Mouse (Mus musculus) CH12.LX (cell line): ENCODE data around the gene Slc35a5. TPM values are rescaled to one million over a fixed set of nuclear protein-coding genes. Genes with fewer than 3 reads are reported as not detected.

Experiments used
- DNase-seq: peaks from one replicate; pipeline ENCODE4 v3.0.0-alpha.2; 2013; ENCODE audit errors: extremely low read depth
- H3K27ac ChIP-seq: 2 replicates; pipeline ENCODE4 v1.5.1; 2012; ENCODE audit warnings: low read depth, mild to moderate bottlenecking, control low read depth, moderate library complexity; ENCODE audit not compliant: insufficient read depth
- H3K27me3 ChIP-seq: replicated peaks from 2 replicates; pipeline ENCODE3; 2012; ENCODE audit warnings: inconsistent platforms
- H3K36me3 ChIP-seq, 2 experiments: replicated peaks in 1 of 2; 2 replicates each; pipeline versions ENCODE3 to v1.6.1; 2012; ENCODE audit warnings: inconsistent platforms in 1 of 2, low read length in 1 of 2, mild to moderate bottlenecking in 1 of 2, mixed read lengths in 1 of 2, moderate library complexity in 1 of 2; ENCODE audit not compliant: control insufficient read depth in 1 of 2, insufficient read depth in 1 of 2
- H3K4me1 ChIP-seq, 2 experiments: 2 replicates each; pipeline ENCODE4 v1.6.1; 2012; ENCODE audit warnings: inconsistent platforms in 1 of 2, moderate library complexity in 1 of 2; ENCODE audit not compliant: insufficient read depth in 2 of 2, control insufficient read depth in 1 of 2
- H3K4me2 ChIP-seq: 2 replicates; pipeline ENCODE4 v1.6.1; 2012; ENCODE audit warnings: low read depth, mild to moderate bottlenecking, control low read depth; ENCODE audit not compliant: poor library complexity, insufficient read depth, severe bottlenecking
- H3K4me3 ChIP-seq, 3 experiments: fragments of 150-350 bp in 1 of 3; sonication (generic) in 1 of 3; replicated peaks in 1 of 3; 2 replicates each; pipeline versions ENCODE3 to v1.5.1; 2011 to 2012; ENCODE audit warnings: low read depth in 2 of 3, low read length in 2 of 3, mild to moderate bottlenecking in 2 of 3, moderate library complexity in 2 of 3, control low read depth in 1 of 3, improper control_type of control experiment in 1 of 3, inconsistent platforms in 1 of 3, mixed read lengths in 1 of 3; ENCODE audit not compliant: poor library complexity in 1 of 3
- H3K79me2 ChIP-seq: replicated peaks from 2 replicates; pipeline ENCODE4 v1.6.1; 2012; ENCODE audit warnings: mild to moderate bottlenecking, moderate library complexity; ENCODE audit not compliant: control insufficient read depth, poor library complexity, insufficient read depth, severe bottlenecking; ENCODE audit errors: extremely low read depth
- H3K9ac ChIP-seq: 2 replicates; pipeline ENCODE4 v1.6.1; 2012; ENCODE audit warnings: low read depth, mild to moderate bottlenecking, control low read depth, moderate library complexity; ENCODE audit not compliant: insufficient read depth
- H3K9me3 ChIP-seq: replicated peaks from 2 replicates; pipeline ENCODE3; 2012; ENCODE audit warnings: low read length, inconsistent platforms, mixed read lengths
- BHLHE40 ChIP-seq: IDR thresholded peaks from 2 replicates; pipeline ENCODE4 v1.6.1; 2011; ENCODE audit warnings: mild to moderate bottlenecking, low read depth, low read length, improper control_type of control experiment
- CHD1 ChIP-seq: IDR thresholded peaks from 2 replicates; pipeline ENCODE4 v1.6.1; 2012; ENCODE audit warnings: low read depth, low read length, improper control_type of control experiment, inconsistent platforms
- E2F4 ChIP-seq: IDR thresholded peaks from 2 replicates; pipeline ENCODE4 v1.6.1; 2011; ENCODE audit warnings: low read depth, low read length, improper control_type of control experiment; ENCODE audit not compliant: insufficient replicate concordance
- EP300 ChIP-seq: IDR thresholded peaks from 2 replicates; pipeline ENCODE4 v1.6.1; 2011; ENCODE audit warnings: low read length, improper control_type of control experiment
- GABPA ChIP-seq: IDR thresholded peaks from 2 replicates; pipeline ENCODE4 v1.6.1; 2012; ENCODE audit warnings: low read depth, low read length, improper control_type of control experiment, inconsistent platforms; ENCODE audit not compliant: insufficient replicate concordance
- HCFC1 ChIP-seq: IDR thresholded peaks from 2 replicates; pipeline ENCODE4 v1.6.1; 2012; ENCODE audit warnings: low read depth, mild to moderate bottlenecking, inconsistent platforms, low read length, improper control_type of control experiment
- JUN ChIP-seq: IDR thresholded peaks from 2 replicates; pipeline ENCODE4 v1.6.1; 2011; ENCODE audit warnings: low read depth, mild to moderate bottlenecking, low read length, improper control_type of control experiment, moderate library complexity; ENCODE audit not compliant: insufficient read depth
- MAFK ChIP-seq: IDR thresholded peaks from 2 replicates; pipeline ENCODE4 v1.6.1; 2011; ENCODE audit warnings: low read length, improper control_type of control experiment; ENCODE audit not compliant: insufficient replicate concordance
- MAX ChIP-seq: IDR thresholded peaks from 2 replicates; pipeline ENCODE4 v1.6.1; 2011; ENCODE audit warnings: low read length, improper control_type of control experiment
- MAZ ChIP-seq: IDR thresholded peaks from 2 replicates; pipeline ENCODE4 v1.6.1; 2012; ENCODE audit warnings: low read depth, mild to moderate bottlenecking, inconsistent platforms, low read length, improper control_type of control experiment, moderate library complexity
- MXI1 ChIP-seq: IDR thresholded peaks from 2 replicates; pipeline ENCODE4 v1.6.1; 2011; ENCODE audit warnings: mild to moderate bottlenecking, low read depth, low read length, improper control_type of control experiment
- MYC ChIP-seq: IDR thresholded peaks from 2 replicates; pipeline ENCODE4 v1.6.1; 2011; ENCODE audit warnings: low read depth, mild to moderate bottlenecking, improper control_type of control experiment, low read length
- NRF1 ChIP-seq: IDR thresholded peaks from 2 replicates; pipeline ENCODE4 v1.6.1; 2014; ENCODE audit warnings: low read depth, mild to moderate bottlenecking, inconsistent platforms, low read length, improper control_type of control experiment, moderate library complexity
- PAX5 ChIP-seq: IDR thresholded peaks from 2 replicates; pipeline ENCODE4 v1.6.1; 2012; ENCODE audit warnings: low read length, inconsistent platforms, mixed read lengths
- POLR2A ChIP-seq: IDR thresholded peaks from 2 replicates; pipeline ENCODE4 v1.6.1; 2011; ENCODE audit warnings: low read depth, mild to moderate bottlenecking, improper control_type of control experiment, low read length
- POLR2AphosphoS2 ChIP-seq: IDR thresholded peaks from 2 replicates; pipeline ENCODE4 v1.6.1; 2011; ENCODE audit warnings: low read depth, low read length, improper control_type of control experiment
- RAD21 ChIP-seq: IDR thresholded peaks from 2 replicates; pipeline ENCODE4 v1.6.1; 2011; ENCODE audit warnings: low read depth, mild to moderate bottlenecking, low read length, improper control_type of control experiment, moderate library complexity
- SMC3 ChIP-seq: IDR thresholded peaks from 2 replicates; pipeline ENCODE4 v1.6.1; 2011; ENCODE audit warnings: low read depth, low read length, improper control_type of control experiment
- TBP ChIP-seq: conservative IDR thresholded peaks from 2 replicates; pipeline ENCODE4 v1.6.1; 2011; ENCODE audit warnings: low read depth, low read length, improper control_type of control experiment
- UBTF ChIP-seq: IDR thresholded peaks from 2 replicates; pipeline ENCODE4 v1.6.1; 2012; ENCODE audit warnings: low read depth, mild to moderate bottlenecking, inconsistent platforms, low read length, improper control_type of control experiment, moderate library complexity
- USF1 ChIP-seq: IDR thresholded peaks from 2 replicates; pipeline ENCODE4 v1.6.1; 2014; ENCODE audit warnings: low read depth, mild to moderate bottlenecking, inconsistent platforms, low read length, improper control_type of control experiment
- ZC3H11A ChIP-seq: IDR thresholded peaks from 2 replicates; pipeline ENCODE4 v1.6.1; 2012; ENCODE audit warnings: low read depth, mild to moderate bottlenecking, inconsistent platforms, low read length, improper control_type of control experiment
- ZKSCAN1 ChIP-seq: IDR thresholded peaks from 2 replicates; pipeline ENCODE4 v1.6.1; 2012; ENCODE audit warnings: low read depth, inconsistent platforms, low read length, improper control_type of control experiment, borderline replicate concordance
- ZNF384 ChIP-seq: IDR thresholded peaks from 2 replicates; pipeline ENCODE4 v1.6.1; 2012; ENCODE audit warnings: low read depth, low read length, improper control_type of control experiment, inconsistent platforms
- dilution Hi-C: fragments of 300-500 bp; cut with MboI; formaldehyde crosslinking; loops from 2 replicates; pipeline ENCODE4 v1.14.3; 2020; ENCODE audit warnings: low sequenced_read_pairs; ENCODE audit not compliant: extremely low pct_unique_long_range_greater_than_20kb, extremely low pct_ligation_motif_present
- in situ Hi-C: fragments of 300-500 bp; cut with MboI; formaldehyde crosslinking; loops from 3 replicates; pipeline ENCODE4 v1.14.3; 2019; ENCODE audit warnings: low sequenced_read_pairs, low pct_ligation_motif_present, low pct_unique_long_range_greater_than_20kb, mixed read lengths
- polyA plus RNA-seq: library from polyadenylated mRNA; unstranded; fragments of >175 nt; gene quantifications from 2 replicates; pipeline ENCODE4 v1.2.1, GENCODE M21; 2012; ENCODE audit warnings: low read depth; ENCODE audit not compliant: insufficient read length
- total RNA-seq, 2 experiments: library from RNA; depleted of rRNA; stranded (reverse); fragments of 300-350 nt in 1 of 2; fragments of >200 nt in 1 of 2; gene quantifications; 2 replicates each; pipeline ENCODE4 v1.2.3; 2012 to 2014

Slc35a5 gene
- total and polyA plus RNA-seq, 3 experiments, result 6.1 to 14.8 (median 7.4) TPM

GRCm38 (mm10) chr16:45154741-45155250 is 3.7 kb downstream of the Slc35a5 start:
- no peak for TF ChIP-seq NRF1
- no peak for TF ChIP-seq BHLHE40
- TF ChIP-seq RAD21, result no peak
- TF ChIP-seq ZNF384, result no peak
- TF ChIP-seq POLR2A, result no peak
- TF ChIP-seq CHD1, result no peak
- TF ChIP-seq EP300, result no peak
- no peak for TF ChIP-seq MAZ
- no peak for TF ChIP-seq POLR2AphosphoS2
- TF ChIP-seq ZKSCAN1, result no peak
- no peak for TF ChIP-seq SMC3
- no peak for TF ChIP-seq E2F4
- TF ChIP-seq JUN, result no peak
- Histone ChIP-seq H3K4me1 (peaks cover 0 to 16% of the 10 kb centered on the region in 2 experiments; a peak in 2 of 4 replicates), H3K27ac (no peak overlapping the region), H3K4me2 (no peak overlapping the region), H3K4me3 (no peak overlapping the region), H3K9me3 (no peaks in the 10 kb centered on the region), H3K9ac (no peak overlapping the region), H3K36me3 (peaks cover 21 to 60% of the 10 kb centered on the region in 2 experiments), H3K79me2 (peaks cover 6% of the 10 kb centered on the region), H3K27me3 (no peaks in the 10 kb centered on the region)
- no peak for DNase-seq
- in situ Hi-C loops, result no loop called here
- dilution Hi-C loops, result no loop called here

GRCm38 (mm10) chr16:45148488-45149082 is 9.9 kb downstream of the Slc35a5 start:
- H3K4me2 ChIP-seq, result no peak overlapping the region
- H3K9me3 ChIP-seq, result no peaks in the 10 kb centered on the region
- TF ChIP-seq HCFC1, result no peak
- TF ChIP-seq MYC, result no peak
- no peak for TF ChIP-seq USF1
- TF ChIP-seq UBTF, result no peak
- TF ChIP-seq MXI1, result no peak
- TF ChIP-seq MAFK, result no peak
- no peak for TF ChIP-seq E2F4
- no peak for TF ChIP-seq ZKSCAN1
- TF ChIP-seq ZNF384, result no peak
- TF ChIP-seq TBP, result no peak
- TF ChIP-seq GABPA, result no peak
- no peak for TF ChIP-seq MAX
- TF ChIP-seq ZC3H11A, result no peak
- TF ChIP-seq CHD1, result no peak
- TF ChIP-seq RAD21, result no peak
- no peak for TF ChIP-seq MAZ
- no peak for TF ChIP-seq EP300
- TF ChIP-seq PAX5, result no peak
- TF ChIP-seq POLR2A, result no peak
- no peaks in the 10 kb centered on the region for H3K79me2 ChIP-seq
- no peak for DNase-seq
- H3K9ac ChIP-seq, result no peak overlapping the region
- no peaks in the 10 kb centered on the region for H3K27me3 ChIP-seq
- peaks cover 0 to 12% of the 10 kb centered on the region in 2 experiments; a peak in 2 of 4 replicates for H3K4me1 ChIP-seq
- in situ Hi-C loops (no loop called here), dilution Hi-C loops (no loop called here)
- H3K4me3 ChIP-seq, result no peak overlapping the region
- no peak overlapping the region for H3K27ac ChIP-seq
- peaks cover 58 to 82% of the 10 kb centered on the region in 2 experiments for H3K36me3 ChIP-seq
